In genomic region chr5:9169328-9170005, GRCm38 (mm10) we compare ENCODE assay signal across 8 mouse cellular contexts. TPM values are rescaled to one million over a fixed set of nuclear protein-coding genes. Genes with fewer than 3 reads are reported as not detected.
A peak's percentile ranks its signal among the peaks of the same experiment; 100 is the strongest.
DNase-seq lines count a peak whose midpoint lies in the region; ATAC-seq and TF ChIP-seq lines count a peak whose summit lies in the region.
"Not testable (repeated sequence)": the region's sequence is repeated elsewhere in the genome, so short reads cannot be mapped to it uniquely, and the experiment has no call there.

No protein-coding gene starts in this region.

- peak; percentile 62 for DNase-seq in MN1 (ENCODE audit: low spot score)
- DNase-seq in embryo, embryonic 10.5 days (ENCODE audit: low spot score): peak; percentile 28
- peak; percentile 57 for DNase-seq in forebrain, postnatal 0 days
- peak; percentile 74 for DNase-seq in hindbrain, embryonic 14.5 days (ENCODE audit: low spot score)
- peak; percentile 57 for DNase-seq in layer of hippocampus, adult 9-10 months (ENCODE audit: low spot score)
- DNase-seq in thymus, postnatal 0 days (ENCODE audit: low spot score): peak; percentile 4

- not testable (repeated sequence) for H3K4me2 ChIP-seq in forebrain, postnatal 0 days (ENCODE audit: low read depth); hindbrain, embryonic 14.5 days (replicated peaks); neural tube, embryonic 13.5 days

- H3K27me3 ChIP-seq in forebrain, postnatal 0 days (ENCODE audit: insufficient read depth, low read length); hindbrain, embryonic 14.5 days (ENCODE audit: control insufficient read depth, insufficient read depth, low read length); neural tube, embryonic 13.5 days: not testable (repeated sequence)

- not testable (repeated sequence) for H3K27ac ChIP-seq in forebrain, postnatal 0 days (ENCODE audit: low read depth, low read length); hindbrain, embryonic 14.5 days; neural tube, embryonic 13.5 days (replicated peaks)

- WGBS in forebrain, postnatal 0 days: 72% methylated on average over 4 of the region's 5 CpGs
- 82% methylated on average over 5 of the region's 5 CpGs for WGBS in hindbrain, embryonic 14.5 days
- 84% methylated on average over 5 of the region's 5 CpGs for WGBS in neural tube, embryonic 13.5 days

- TF ChIP-seq CTCF in forebrain, postnatal 0 days (IDR thresholded peaks at IDR 0.05; ENCODE audit: low read depth): peak; percentile 65

- not testable (repeated sequence) for H3K9me3 ChIP-seq in forebrain, postnatal 0 days (ENCODE audit: low read length); hindbrain, embryonic 14.5 days (ENCODE audit: control insufficient read depth, low read length); neural tube, embryonic 13.5 days

- peak; percentile 78 for ATAC-seq in forebrain, postnatal 0 days
- ATAC-seq in hindbrain, embryonic 14.5 days (ENCODE audit: low FRiP score): peak; percentile 69; the same call in 1 of the 2 replicates
- ATAC-seq in megakaryocyte-erythroid progenitor cell, adult 5-6 weeks (replicated peaks; ENCODE audit: low FRiP score, low TSS enrichment, poor library complexity, severe bottlenecking): peak; percentile 57
- ATAC-seq in neural tube, embryonic 13.5 days (ENCODE audit: low read depth): peak; percentile 43; the same call in 1 of the 2 replicates

- H3K9ac ChIP-seq in forebrain, postnatal 0 days; hindbrain, embryonic 14.5 days; neural tube, embryonic 13.5 days: not testable (repeated sequence)

- not testable (repeated sequence) for H3K4me3 ChIP-seq in forebrain, postnatal 0 days (ENCODE audit: low read depth, low read length); hindbrain, embryonic 14.5 days (replicated peaks; ENCODE audit: low read length); neural tube, embryonic 13.5 days

- H3K36me3 ChIP-seq in forebrain, postnatal 0 days (ENCODE audit: insufficient read depth); hindbrain, embryonic 14.5 days (replicated peaks; ENCODE audit: control insufficient read depth, insufficient read depth); neural tube, embryonic 13.5 days: not testable (repeated sequence)

- not testable (repeated sequence) for H3K4me1 ChIP-seq in forebrain, postnatal 0 days (ENCODE audit: insufficient read depth); hindbrain, embryonic 14.5 days (replicated peaks; ENCODE audit: control insufficient read depth, insufficient read depth, low read length); neural tube, embryonic 13.5 days (replicated peaks)

RNA-seq across cellular contexts. Expression of gene Dmtf1, which starts 7.9 kb away (rescaled TPM):
- total RNA-seq in forebrain, postnatal 0 days (2014; rRNA removed): 51.3 and 66.9 TPM in 2 replicates
- 27.2 and 31.0 TPM in 2 replicates for polyA plus RNA-seq in forebrain, postnatal 0 days (2015; fragmentation: Nextera tagmentation; extraction: Ambion mirVana)
- polyA plus RNA-seq in hindbrain, embryonic 14.5 days (2014; fragmentation: Nextera tagmentation; extraction: Ambion mirVana): 65.3 and 66.4 TPM in 2 replicates
- 31.1 and 34.8 TPM in 2 replicates for total RNA-seq in megakaryocyte-erythroid progenitor cell, adult 5-6 weeks (2014; fragmentation: Nextera tagmentation)
- 32.1 and 50.1 TPM in 2 replicates for total RNA-seq in megakaryocyte-erythroid progenitor cell, adult 5-6 weeks (2017)
- polyA plus RNA-seq in neural tube, embryonic 13.5 days (2015; fragmentation: Nextera tagmentation; extraction: Ambion mirVana): 60.7 and 69.5 TPM in 2 replicates
- polyA plus RNA-seq in thymus, postnatal 0 days (2015; fragmentation: Nextera tagmentation; extraction: Ambion mirVana): 41.8 and 45.6 TPM in 2 replicates

Comparison
In these comparisons a context has a peak if more than half of its experiments do, and no peak if none do; other contexts are left out.
1. DNase-seq: peak in every context shown above with its lines; median percentile 74 in hindbrain, embryonic 14.5 days; 62 in MN1; 57 in forebrain, postnatal 0 days; 57 in layer of hippocampus, adult 9-10 months; 28 in embryo, embryonic 10.5 days; 4 in thymus, postnatal 0 days.